Mouse (Mus musculus) activated CD4-positive, CD25-positive, alpha-beta regulatory T cell (primary cell): ENCODE results near the gene Fam151a. TPM values are rescaled to one million over a fixed set of nuclear protein-coding genes. Genes with fewer than 3 reads are reported as not detected.

Experiments
- polyA plus RNA-seq, 2 experiments: library from polyadenylated mRNA; unstranded; fragments of 100-300 nt; shearing (Covaris generic); gene quantifications; one replicate each; pipeline ENCODE4 v1.2.1; 2017

The Fam151a gene
- not detected for polyA plus RNA-seq

GRCm38 (mm10) chr4:106733636-106734035, at the start of gene Fam151a:
Fam151a (plus strand) TSS chr4:106733889.

DNA sequence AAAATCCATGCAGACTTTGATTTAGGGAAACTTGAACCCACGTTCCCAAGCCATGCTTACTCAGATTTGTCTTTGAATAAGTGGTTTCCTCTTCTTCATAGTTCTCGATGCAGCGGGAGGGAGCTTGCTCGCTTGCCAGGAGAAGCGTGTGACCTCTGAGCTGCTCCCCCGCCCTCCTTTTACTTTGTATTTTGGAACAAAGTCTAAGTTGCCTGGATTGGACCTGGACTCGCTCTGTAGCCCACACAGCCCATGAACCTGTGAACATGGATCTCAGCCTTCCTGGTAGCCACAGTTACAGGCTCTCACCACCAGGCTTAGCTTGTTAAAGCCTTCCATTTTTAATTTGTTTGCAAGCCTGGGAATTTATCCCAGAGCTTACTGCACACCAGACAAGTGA, 2.9 kb upstream of the Fam151a start, which contains the start of gene Mroh7:
Gene Mroh7 (minus strand): TSS at position 112 of the 400 bp plus-strand sequence.

Other genes with a start within 250 kb of the Fam151a start
- not detected for gene Bsnd, start 241.6 kb upstream of the Fam151a start, polyA plus RNA-seq
- 1 to 10 TPM; 1.1 to 3.1 TPM for gene Dhcr24, start 172.9 kb upstream of the Fam151a start, polyA plus RNA-seq
- gene Lexm, start 116.6 kb upstream of the Fam151a start, polyA plus RNA-seq, result under 1 TPM in 1 of 2 experiments, not detected in 1; 0.11 TPM
- under 1 TPM in 1 of 2 experiments, not detected in 1; 0.09 TPM for gene Ttc22, start 111.5 kb upstream of the Fam151a start, polyA plus RNA-seq
- 10 to 100 TPM in 1 of 2 experiments, 1 to 10 TPM in 1; 9.9 to 10.8 TPM for gene Pars2, start 82.8 kb upstream of the Fam151a start, polyA plus RNA-seq
- gene Ttc4, start 54.9 kb upstream of the Fam151a start, polyA plus RNA-seq, result 10 to 100 TPM; 53.5 to 59.4 TPM
- gene Mroh7, start 3.0 kb upstream of the Fam151a start, polyA plus RNA-seq, result not detected
- gene Acot11, start 71.1 kb downstream of the Fam151a start, polyA plus RNA-seq, result 10 to 100 TPM in 1 of 2 experiments, 1 to 10 TPM in 1; 4.0 to 18.2 TPM
- 100 to 1,000 TPM in 1 of 2 experiments, 10 to 100 TPM in 1; 63.9 to 112 TPM for gene Ssbp3, start 176.8 kb downstream of the Fam151a start, polyA plus RNA-seq